Mouse (Mus musculus) liver, embryonic 14.5 days (tissue): Measurements from ENCODE around the gene Gm13698. TPM values are rescaled to one million over a fixed set of nuclear protein-coding genes. Genes with fewer than 3 reads are reported as not detected.
"Not testable (repeated sequence)": the region's sequence is repeated elsewhere in the genome, so short reads cannot be mapped to it uniquely, and the experiment has no call there.

Experiments used
- ATAC-seq: fragments of 200-750 bp; cut with Nextera tagmentation; 2 replicates; pipeline ENCODE4 v1.8.0; 2017; ENCODE audit warnings: moderate number of reproducible peaks, mild to moderate bottlenecking, moderate library complexity; ENCODE audit not compliant: insufficient read depth
- DNase-seq, 3 experiments: peaks; one replicate each; pipeline ENCODE4 v3.0.0-alpha.2; 2012 to 2013; ENCODE audit warnings: low read depth in 3 of 3, low spot score in 3 of 3
- H3K27ac ChIP-seq: fragments of 300-500 bp; sonication (generic); 2 replicates; pipeline ENCODE4 v1.5.1; 2014; ENCODE audit warnings: moderate library complexity, mild to moderate bottlenecking, control low read depth, inconsistent platforms
- H3K27me3 ChIP-seq: fragments of 300-500 bp; sonication (generic); 2 replicates; pipeline ENCODE4 v1.6.1; 2014; ENCODE audit warnings: mild to moderate bottlenecking, low read length, moderate library complexity; ENCODE audit not compliant: control insufficient read depth, insufficient read depth
- H3K36me3 ChIP-seq: fragments of 300-500 bp; sonication (generic); replicated peaks from 2 replicates; pipeline ENCODE4 v1.6.1; 2014; ENCODE audit warnings: low read depth; ENCODE audit not compliant: control insufficient read depth, insufficient read depth
- H3K4me1 ChIP-seq, 2 experiments: fragments of 200-500 bp in 1 of 2; fragments of 300-500 bp in 1 of 2; sonication (generic) in 1 of 2; replicated peaks; 2 replicates each; pipeline ENCODE4 v1.6.1; 2012 to 2014; ENCODE audit warnings: antibody characterized with exemption in 1 of 2, inconsistent platforms in 1 of 2, low read length in 1 of 2; ENCODE audit not compliant: control insufficient read depth in 2 of 2, insufficient read depth in 2 of 2
- H3K4me2 ChIP-seq: fragments of 300-500 bp; sonication (generic); 2 replicates; pipeline ENCODE4 v1.6.1; 2014; ENCODE audit warnings: low read depth, mild to moderate bottlenecking, control low read depth, moderate library complexity
- H3K4me3 ChIP-seq, 2 experiments: fragments of 200-500 bp in 1 of 2; fragments of 300-500 bp in 1 of 2; sonication (generic) in 1 of 2; 2 replicates each; pipeline ENCODE4 v1.5.1; 2012 to 2014; ENCODE audit warnings: low read depth in 2 of 2, low read length in 2 of 2, mild to moderate bottlenecking in 2 of 2, control low read depth in 1 of 2, inconsistent platforms in 1 of 2, moderate library complexity in 1 of 2; ENCODE audit not compliant: insufficient read depth in 1 of 2
- H3K9ac ChIP-seq: fragments of 300-500 bp; sonication (generic); replicated peaks from 2 replicates; pipeline ENCODE4 v1.6.1; 2014; ENCODE audit warnings: mild to moderate bottlenecking, control low read depth, moderate library complexity
- H3K9me3 ChIP-seq: fragments of 300-500 bp; sonication (generic); 2 replicates; pipeline ENCODE4 v1.6.1; 2016; ENCODE audit warnings: low read length, mixed read lengths; ENCODE audit not compliant: control insufficient read depth
- CTCF ChIP-seq: IDR thresholded peaks from 2 replicates; pipeline ENCODE4 v1.5.1; 2016; ENCODE audit warnings: antibody characterized with exemption, low read depth, control low read depth
- EP300 ChIP-seq: IDR thresholded peaks from 2 replicates; pipeline ENCODE4 v1.6.1; 2016; ENCODE audit warnings: antibody characterized with exemption, low read depth
- WGBS: fragments of 180-500 bp; shearing (Covaris S2); extraction: QIAGEN DNeasy Blood & Tissue Kit; methylation state at CpG from one replicate; pipeline ENCODE4 v1.1.7; 2014; ENCODE audit not compliant: insufficient replicate concordance; 5-methylcytosine and 5-hydroxymethylcytosine counted together
- polyA plus RNA-seq, 2 experiments: library from polyadenylated mRNA; depleted of rRNA in 1 of 2; stranded (reverse) in 1 of 2; unstranded in 1 of 2; fragments of >200 nt; fragmentation: Nextera tagmentation in 1 of 2; extraction: Ambion mirVana in 1 of 2; gene quantifications; 2 replicates each; pipeline versions ENCODE4 v1.2.1 to v1.2.3; 2012 to 2014

Gene Gm13698
- not detected in 2 replicates for polyA plus RNA-seq (2012; rRNA removed)
- not detected in 2 replicates for polyA plus RNA-seq (2014; fragmentation: Nextera tagmentation; extraction: Ambion mirVana)

DNA sequence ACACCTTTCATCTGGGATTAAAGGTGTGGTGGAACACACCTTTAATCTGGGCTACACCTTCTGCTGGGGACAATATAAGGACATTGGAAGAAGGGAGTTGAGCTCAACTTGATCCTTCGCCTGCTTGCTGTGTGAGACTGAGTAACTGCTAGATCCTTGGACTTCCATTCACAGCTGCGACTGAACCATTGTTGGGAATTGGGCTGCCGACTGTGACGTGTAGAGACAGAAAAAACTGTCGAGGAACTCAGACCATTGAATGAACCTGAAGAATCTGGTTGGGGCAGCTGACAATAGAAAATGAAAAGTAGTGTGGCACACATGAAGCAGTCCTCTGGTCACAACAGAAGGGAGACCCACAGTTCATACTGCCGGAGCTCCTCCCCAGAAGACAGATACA, at the start of gene Gm13698:
Gm13698 (plus strand) TSS at position 301 of the 400 bp plus-strand sequence.
- H3K27ac ChIP-seq, H3K4me1 ChIP-seq, H3K9ac ChIP-seq, H3K4me3 ChIP-seq, H3K9me3 ChIP-seq, H3K27me3 ChIP-seq, H3K36me3 ChIP-seq, ATAC-seq, DNase-seq, H3K4me2 ChIP-seq: not testable (repeated sequence)
- WGBS = no CpG with 5 or more reads among the region's 6 CpGs

GRCm38 (mm10) chr2:83929478-83930088, 25.9 kb upstream of the Gm13698 start:
- no peak overlapping the region for H3K4me3 ChIP-seq
- DNase-seq = no peak
- H3K27me3 ChIP-seq = no peaks in the 10 kb centered on the region
- 14% methylated on average over 2 of the region's 2 CpGs for WGBS
- no peak overlapping the region for H3K27ac ChIP-seq
- H3K4me2 ChIP-seq = no peak overlapping the region
- ATAC-seq = no peak
- no peak for TF ChIP-seq CTCF
- no peak for TF ChIP-seq EP300
- no peaks in the 10 kb centered on the region for H3K9me3 ChIP-seq
- no peak overlapping the region for H3K9ac ChIP-seq
- no peaks in the 10 kb centered on the region for H3K4me1 ChIP-seq
- H3K36me3 ChIP-seq = no peaks in the 10 kb centered on the region

- no peak for TF ChIP-seq CTCF
- no peak for TF ChIP-seq EP300
- ATAC-seq = no peak
- no peaks in the 10 kb centered on the region for H3K36me3 ChIP-seq
- H3K27ac ChIP-seq = no peak within 1 kb of the TSS
- no peak within 1 kb of the TSS; the same call in 1 of the 2 replicates for H3K4me2 ChIP-seq
- no peaks in the 10 kb centered on the region; a peak in 1 of 4 replicates for H3K4me1 ChIP-seq
- WGBS = 2% methylated on average over 20 of the region's 20 CpGs
- H3K9ac ChIP-seq = no peak within 1 kb of the TSS
- no peak within 1 kb of the TSS for H3K4me3 ChIP-seq
- no peak for DNase-seq
- no peaks in the 10 kb centered on the region for H3K27me3 ChIP-seq
- H3K9me3 ChIP-seq = no peaks in the 10 kb centered on the region
Measured at GRCm38 (mm10) chr2:83940931-83941361, 14.5 kb upstream of the Gm13698 start, which contains the start of gene Zswim2. Gene Zswim2, minus strand, starts transcription at chr2:83941228.

GRCm38 (mm10) chr2:83941378-83941777, 14.1 kb upstream of the Gm13698 start:
- TF ChIP-seq EP300 (no peak), CTCF (no peak)
- DNase-seq (no peak), ATAC-seq (no peak)
- Histone ChIP-seq H3K4me3 (no peak overlapping the region), H3K4me1 (no peaks in the 10 kb centered on the region; a peak in 1 of 4 replicates), H3K27ac (no peak overlapping the region), H3K9me3 (no peaks in the 10 kb centered on the region), H3K27me3 (no peaks in the 10 kb centered on the region), H3K9ac (no peak overlapping the region), H3K4me2 (no peak overlapping the region), H3K36me3 (no peaks in the 10 kb centered on the region)
- WGBS = 15% methylated on average over 3 of the region's 3 CpGs

DNA sequence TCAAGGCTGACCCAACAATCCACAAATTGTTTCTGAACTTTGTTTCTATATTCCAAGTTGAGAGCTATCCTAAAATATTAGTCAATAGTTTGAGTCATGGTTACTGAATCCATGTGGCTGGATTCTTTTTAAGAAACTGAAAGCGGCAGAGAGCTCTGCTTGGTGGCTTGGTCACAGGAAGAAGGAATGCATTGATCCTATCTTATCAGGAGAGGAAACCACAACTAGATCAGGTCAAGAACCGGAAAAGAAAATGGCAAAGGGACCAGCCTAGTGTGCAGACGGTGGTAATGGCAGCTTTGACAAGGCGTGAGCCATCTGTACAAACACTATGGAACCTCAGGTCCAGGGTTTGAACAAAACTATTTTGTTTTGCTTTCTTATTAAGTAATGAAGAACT, 13.7 kb upstream of the Gm13698 start:
- TF ChIP-seq EP300 (no peak), CTCF (no peak)
- WGBS = 6% methylated on average over 4 of the region's 4 CpGs
- no peak for DNase-seq
- Histone ChIP-seq H3K9me3 (no peaks in the 10 kb centered on the region), H3K4me3 (no peak overlapping the region), H3K27me3 (no peaks in the 10 kb centered on the region), H3K27ac (no peak overlapping the region), H3K4me1 (no peaks in the 10 kb centered on the region; a peak in 1 of 4 replicates), H3K9ac (no peak overlapping the region), H3K36me3 (no peaks in the 10 kb centered on the region), H3K4me2 (no peak overlapping the region)
- no peak for ATAC-seq

GRCm38 (mm10) chr2:83961203-83961602, 5.7 kb downstream of the Gm13698 start, which contains the start of gene Gm13693:
Gene Gm13693, plus strand, starts transcription at chr2:83961503.
- not testable (repeated sequence) for H3K4me3 ChIP-seq, H3K36me3 ChIP-seq, H3K27ac ChIP-seq, H3K27me3 ChIP-seq, H3K4me2 ChIP-seq, DNase-seq, H3K9ac ChIP-seq, H3K9me3 ChIP-seq, H3K4me1 ChIP-seq, ATAC-seq
- no CpG with 5 or more reads among the region's 6 CpGs for WGBS

DNA sequence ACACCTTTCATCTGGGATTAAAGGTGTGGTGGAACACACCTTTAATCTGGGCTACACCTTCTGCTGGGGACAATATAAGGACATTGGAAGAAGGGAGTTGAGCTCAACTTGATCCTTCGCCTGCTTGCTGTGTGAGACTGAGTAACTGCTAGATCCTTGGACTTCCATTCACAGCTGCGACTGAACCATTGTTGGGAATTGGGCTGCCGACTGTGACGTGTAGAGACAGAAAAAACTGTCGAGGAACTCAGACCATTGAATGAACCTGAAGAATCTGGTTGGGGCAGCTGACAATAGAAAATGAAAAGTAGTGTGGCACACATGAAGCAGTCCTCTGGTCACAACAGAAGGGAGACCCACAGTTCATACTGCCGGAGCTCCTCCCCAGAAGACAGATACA, 11.5 kb downstream of the Gm13698 start, which contains the start of gene Gm13695:
Gm13695 (plus strand) TSS at position 301 of the 400 bp plus-strand sequence.
- not testable (repeated sequence) for H3K4me2 ChIP-seq, ATAC-seq, H3K36me3 ChIP-seq, H3K27ac ChIP-seq, H3K4me3 ChIP-seq, H3K27me3 ChIP-seq, DNase-seq, H3K9ac ChIP-seq, H3K4me1 ChIP-seq, H3K9me3 ChIP-seq
- WGBS = no CpG with 5 or more reads among the region's 6 CpGs
